Mouse (Mus musculus) MN1 (cell line): Measurements from ENCODE around the gene Agap2.
A peak's percentile ranks its signal among the peaks of the same experiment; 100 is the strongest.
"Not testable (repeated sequence)": the region's sequence is repeated elsewhere in the genome, so short reads cannot be mapped to it uniquely, and the experiment has no call there.

ENCODE experiments used
- DNase-seq: peaks from one replicate; pipeline ENCODE4 v3.0.0-alpha.2; 2016; ENCODE audit warnings: low spot score

Gene Agap2

GRCm38 (mm10) chr10:127059174-127059967 lies 15.7 kb upstream of the Agap2 start:
- peak; percentile 69 for DNase-seq

- peak; percentile 96 for DNase-seq
Observed at GRCm38 (mm10) chr10:127059968-127060916, 14.8 kb upstream of the Agap2 start, which contains the start of gene March9. Gene March9, minus strand, starts transcription at chr10:127060184.

GRCm38 (mm10) chr10:127061085-127061484 lies 14.0 kb upstream of the Agap2 start:
- DNase-seq: peak; percentile 52

GRCm38 (mm10) chr10:127061513-127061912 lies 13.6 kb upstream of the Agap2 start:
- DNase-seq: no peak

GRCm38 (mm10) chr10:127062101-127062500 lies 13.0 kb upstream of the Agap2 start:
- not testable (repeated sequence) for DNase-seq

GRCm38 (mm10) chr10:127062503-127062902 lies 12.6 kb upstream of the Agap2 start:
- peak; percentile 72 for DNase-seq

- DNase-seq: peak; percentile 100
Observed at GRCm38 (mm10) chr10:127063239-127063872, 11.7 kb upstream of the Agap2 start, which contains the start of gene Cdk4. Gene Cdk4, plus strand, starts transcription at chr10:127063534.

- peak; percentile 71 for DNase-seq
Observed at GRCm38 (mm10) chr10:127063913-127064870, 10.9 kb upstream of the Agap2 start.

GRCm38 (mm10) chr10:127065981-127066380 lies 9.1 kb upstream of the Agap2 start:
- DNase-seq: peak; percentile 45

GRCm38 (mm10) chr10:127066519-127067018 lies 8.5 kb upstream of the Agap2 start:
- no peak for DNase-seq

- no peak for DNase-seq
Observed at GRCm38 (mm10) chr10:127068360-127069038, 6.6 kb upstream of the Agap2 start.

GRCm38 (mm10) chr10:127069281-127070189 lies 5.5 kb upstream of the Agap2 start:
- peak; percentile 72 for DNase-seq

- peak; percentile 99 for DNase-seq
Observed at GRCm38 (mm10) chr10:127070190-127071121, 4.6 kb upstream of the Agap2 start, which contains the start of gene Tspan31. Gene Tspan31, minus strand, starts transcription at chr10:127070264.

- DNase-seq: peak; percentile 66
Observed at GRCm38 (mm10) chr10:127071203-127071602, 3.9 kb upstream of the Agap2 start.

GRCm38 (mm10) chr10:127072270-127072669 lies 2.8 kb upstream of the Agap2 start:
- not testable (repeated sequence) for DNase-seq

- DNase-seq: not testable (repeated sequence)
Observed at GRCm38 (mm10) chr10:127072969-127073368, 2.1 kb upstream of the Agap2 start.

- no peak for DNase-seq
Observed at GRCm38 (mm10) chr10:127073981-127074380, 1.1 kb upstream of the Agap2 start.

GRCm38 (mm10) chr10:127075651-127076050 lies 567 bp downstream of the Agap2 start:
- DNase-seq: no peak
